Mouse (Mus musculus): ENCODE measurements at regions not wholly inside any gene's neighbourhood (a gene's known extent, or its start where the extent isn't known, plus 50 kb on each side); places are given as distances from the start of the nearest gene placed in this dataset.

- TF ChIP-seq POLR2A (IDR thresholded peaks at IDR 0.05; ENCODE audit: low read depth, low read length) = no peak
- TF ChIP-seq CTCF (IDR thresholded peaks at IDR 0.05; ENCODE audit: extremely low read depth, insufficient read depth, insufficient read length, insufficient replicate concordance) = no peak
Measured at GRCm38 (mm10) chr6:51333722-51334360, 98.6 kb upstream of the Nfe2l3 start.
